Mouse (Mus musculus): Measurements from ENCODE around the gene Usp5.

Gene Usp5

GRCm38 (mm10) chr6:124787722-124788121 is 41.6 kb downstream of the Usp5 start:
- no peak for DNase-seq (ENCODE audit: low read depth, low spot score)

GRCm38 (mm10) chr6:124786756-124787420 is 42.4 kb downstream of the Usp5 start:
- DNase-seq (ENCODE audit: low read depth, low spot score) = no peak

- DNase-seq (ENCODE audit: low read depth, low spot score) = no peak
These were observed 46.8 kb downstream of the Usp5 start for GRCm38 (mm10) chr6:124782436-124782835.

GRCm38 (mm10) chr6:124780917-124781316 is 48.4 kb downstream of the Usp5 start:
- DNase-seq (ENCODE audit: low read depth, low spot score) = no peak

GRCm38 (mm10) chr6:124779984-124780416 is 49.3 kb downstream of the Usp5 start:
- no peak for DNase-seq (ENCODE audit: low read depth, low spot score)

GRCm38 (mm10) chr6:124779222-124779983 is 49.9 kb downstream of the Usp5 start, which contains the start of gene Lrrc23:
Gene Lrrc23 (minus strand): TSS chr6:124779727.
- DNase-seq (ENCODE audit: low read depth, low spot score) = no peak

- DNase-seq (ENCODE audit: low read depth, low spot score) = no peak
These were observed 58.8 kb downstream of the Usp5 start for GRCm38 (mm10) chr6:124770511-124770910.

- DNase-seq (ENCODE audit: low read depth, low spot score) = no peak
These were observed 59.3 kb downstream of the Usp5 start for GRCm38 (mm10) chr6:124770013-124770412.

GRCm38 (mm10) chr6:124769101-124769765 is 60.1 kb downstream of the Usp5 start, which contains the start of gene Eno2:
Gene Eno2 (minus strand): TSS chr6:124769673.
- no peak for DNase-seq (ENCODE audit: low read depth, low spot score)

GRCm38 (mm10) chr6:124768704-124769044 is 60.6 kb downstream of the Usp5 start:
- no peak for DNase-seq (ENCODE audit: low read depth, low spot score)

GRCm38 (mm10) chr6:124767920-124768703 is 61.2 kb downstream of the Usp5 start:
- no peak for DNase-seq (ENCODE audit: low read depth, low spot score)

GRCm38 (mm10) chr6:124767536-124767919 is 61.8 kb downstream of the Usp5 start:
- no peak for DNase-seq (ENCODE audit: low read depth, low spot score)

- no peak for DNase-seq (ENCODE audit: low read depth, low spot score)
These were observed 63.3 kb downstream of the Usp5 start for GRCm38 (mm10) chr6:124765951-124766350.

Measured in brain, embryonic 18.5 days (tissue).